Mouse (Mus musculus) stomach, postnatal 0 days (tissue): Measurements from ENCODE around the gene Slc34a3. TPM values are rescaled to one million over a fixed set of nuclear protein-coding genes. Genes with fewer than 3 reads are reported as not detected.

Experiments
- ATAC-seq: fragments of 200-750 bp; cut with Nextera tagmentation; 2 replicates; pipeline ENCODE4 v1.8.0; 2017; ENCODE audit not compliant: low FRiP score, low TSS enrichment
- DNase-seq: peaks from one replicate; pipeline ENCODE4 v3.0.0-alpha.2; 2016; ENCODE audit warnings: low spot score
- H3K27ac ChIP-seq: fragments of 300-500 bp; sonication (generic); replicated peaks from 2 replicates; pipeline ENCODE4 v1.5.1; 2014; ENCODE audit warnings: mild to moderate bottlenecking, control low read depth
- H3K27me3 ChIP-seq: fragments of 300-500 bp; sonication (generic); 2 replicates; pipeline ENCODE4 v1.6.1; 2014; ENCODE audit warnings: low read length; ENCODE audit not compliant: control insufficient read depth, insufficient read depth
- H3K36me3 ChIP-seq: fragments of 300-500 bp; sonication (generic); 2 replicates; pipeline ENCODE4 v1.6.1; 2014; ENCODE audit warnings: low read length, mixed read lengths; ENCODE audit not compliant: control insufficient read depth, insufficient read depth
- H3K4me1 ChIP-seq: fragments of 300-500 bp; sonication (generic); replicated peaks from 2 replicates; pipeline ENCODE4 v1.6.1; 2014; ENCODE audit warnings: antibody characterized with exemption; ENCODE audit not compliant: control insufficient read depth, insufficient read depth
- H3K4me2 ChIP-seq: fragments of 300-500 bp; sonication (generic); replicated peaks from 2 replicates; pipeline ENCODE4 v1.6.1; 2014; ENCODE audit warnings: low read depth, mild to moderate bottlenecking, control low read depth, moderate library complexity
- H3K4me3 ChIP-seq: fragments of 300-500 bp; sonication (generic); 2 replicates; pipeline ENCODE4 v1.5.1; 2014; ENCODE audit warnings: low read depth, low read length, control low read depth
- H3K9ac ChIP-seq: fragments of 300-500 bp; sonication (generic); 2 replicates; pipeline ENCODE4 v1.6.1; 2014; ENCODE audit warnings: mild to moderate bottlenecking, low read length, control low read depth, mixed read lengths
- H3K9me3 ChIP-seq: fragments of 300-500 bp; sonication (generic); 2 replicates; pipeline ENCODE4 v1.6.1; 2016; ENCODE audit warnings: low read length; ENCODE audit not compliant: control insufficient read depth
- CTCF ChIP-seq: IDR thresholded peaks from 2 replicates; pipeline ENCODE4 v1.5.1; 2016; ENCODE audit warnings: antibody characterized with exemption, low read depth, mild to moderate bottlenecking, moderate library complexity
- EP300 ChIP-seq: optimal IDR thresholded peaks from 2 replicates; pipeline ENCODE3; 2016; ENCODE audit warnings: antibody characterized with exemption
- WGBS: fragments of 180-500 bp; shearing (Covaris S2); extraction: QIAGEN DNeasy Blood & Tissue Kit; methylation state at CpG from one replicate; pipeline ENCODE4 v1.1.7; 2014; 5-methylcytosine and 5-hydroxymethylcytosine counted together
- polyA plus RNA-seq: library from polyadenylated mRNA; unstranded; fragments of >200 nt; fragmentation: Nextera tagmentation; extraction: Ambion mirVana; gene quantifications from 2 replicates; pipeline ENCODE4 v1.2.1, GENCODE M21; 2015

Slc34a3 gene
- polyA plus RNA-seq, 1 experiment from 2014 or later = 0.10 TPM

GRCm38 (mm10) chr2:25196172-25196954 is 37.8 kb downstream of the Slc34a3 start, which contains the start of gene Tor4a:
TSS of gene Tor4a (minus strand) at chr2:25196886.
- peaks cover 12% of the 10 kb centered on the region; the same call in 1 of the 2 replicates for H3K36me3 ChIP-seq
- H3K9ac ChIP-seq = peak within 1 kb of the TSS; percentile 65
- peak; percentile 90 for DNase-seq
- ATAC-seq = peak; percentile 83
- H3K4me2 ChIP-seq = peak within 1 kb of the TSS; percentile 62
- H3K4me3 ChIP-seq = peak within 1 kb of the TSS; percentile 42
- 8% methylated on average over 8 of the region's 8 CpGs for WGBS
- H3K27ac ChIP-seq = peak within 1 kb of the TSS; percentile 93
- peaks cover 4% of the 10 kb centered on the region; the same call in 1 of the 2 replicates for H3K4me1 ChIP-seq
- H3K27me3 ChIP-seq = no peaks in the 10 kb centered on the region
- TF ChIP-seq CTCF = no peak
- TF ChIP-seq EP300 = no peak
- no peaks in the 10 kb centered on the region for H3K9me3 ChIP-seq

- Histone ChIP-seq H3K4me2 (peak overlapping the region; percentile 62), H3K36me3 (peaks cover 8% of the 10 kb centered on the region; the same call in 1 of the 2 replicates), H3K4me1 (peaks cover 4% of the 10 kb centered on the region; the same call in 1 of the 2 replicates), H3K9me3 (no peaks in the 10 kb centered on the region), H3K4me3 (peak overlapping the region; percentile 42), H3K27ac (peak overlapping the region; percentile 93), H3K27me3 (no peaks in the 10 kb centered on the region), H3K9ac (peak overlapping the region; percentile 65)
- peak; percentile 81 for DNase-seq
- peak; percentile 27 for ATAC-seq
- TF ChIP-seq CTCF (no peak), EP300 (no peak)
- WGBS = 19% methylated on average over 55 of the region's 55 CpGs
Measured at GRCm38 (mm10) chr2:25195211-25196156, 38.7 kb downstream of the Slc34a3 start.

GRCm38 (mm10) chr2:25194486-25195171 is 39.5 kb downstream of the Slc34a3 start:
- ATAC-seq (no peak), DNase-seq (no peak)
- no peaks in the 10 kb centered on the region for H3K27me3 ChIP-seq
- 77% methylated on average over 17 of the region's 17 CpGs for WGBS
- peak overlapping the region; percentile 62 for H3K4me2 ChIP-seq
- 0 out of 2 replicates have a peak, but pooled peaks cover under 1% of the 10 kb centered on the region for H3K36me3 ChIP-seq
- peak overlapping the region; percentile 42; the same call in 1 of the 2 replicates for H3K4me3 ChIP-seq
- peaks cover 4% of the 10 kb centered on the region; the same call in 1 of the 2 replicates for H3K4me1 ChIP-seq
- H3K9ac ChIP-seq = peak overlapping the region; percentile 65; the same call in 1 of the 2 replicates
- peak overlapping the region; percentile 93 for H3K27ac ChIP-seq
- H3K9me3 ChIP-seq = no peaks in the 10 kb centered on the region
- TF ChIP-seq EP300 (no peak), CTCF (no peak)

GRCm38 (mm10) chr2:25194006-25194405 is 40.2 kb downstream of the Slc34a3 start:
- Histone ChIP-seq H3K27me3 (no peaks in the 10 kb centered on the region), H3K4me3 (no peak overlapping the region), H3K9ac (peak overlapping the region; percentile 27; the same call in 1 of the 2 replicates), H3K4me2 (0 out of 2 replicates have a peak overlapping the region, but pooled peaks have one; percentile 11), H3K36me3 (no peaks in the 10 kb centered on the region), H3K4me1 (peaks cover 4% of the 10 kb centered on the region; the same call in 1 of the 2 replicates), H3K9me3 (no peaks in the 10 kb centered on the region), H3K27ac (peak overlapping the region; percentile 82)
- DNase-seq (no peak), ATAC-seq (no peak)
- TF ChIP-seq EP300 = no peak
- no peak for TF ChIP-seq CTCF
- 58% methylated on average over 5 of the region's 5 CpGs for WGBS

GRCm38 (mm10) chr2:25193330-25193770 is 40.8 kb downstream of the Slc34a3 start:
- WGBS = under 1% methylated on average over 6 of the region's 6 CpGs
- Histone ChIP-seq H3K9me3 (no peaks in the 10 kb centered on the region), H3K27me3 (no peaks in the 10 kb centered on the region), H3K36me3 (no peaks in the 10 kb centered on the region), H3K4me1 (peaks cover 4% of the 10 kb centered on the region; the same call in 1 of the 2 replicates), H3K4me2 (0 out of 2 replicates have a peak overlapping the region, but pooled peaks have one; percentile 20), H3K4me3 (no peak overlapping the region), H3K27ac (peak overlapping the region; percentile 82), H3K9ac (no peak overlapping the region)
- TF ChIP-seq EP300 (no peak), CTCF (peak; percentile 99)
- ATAC-seq = peak; percentile 82
- peak; percentile 88 for DNase-seq
